ENCODE assay signal across 8 mouse cellular contexts in genomic region chr9:58841655-58842054, GRCm38 (mm10). TPM values are rescaled to one million over a fixed set of nuclear protein-coding genes. Genes with fewer than 3 reads are reported as not detected.
A peak's percentile ranks its signal among the peaks of the same experiment; 100 is the strongest.
DNase-seq lines count a peak whose midpoint lies in the region.

No protein-coding gene starts in this region.

- H3K36me3 ChIP-seq in heart, embryonic 10.5 days = peaks cover 20% of the 10 kb centered on the region; the same call in 1 of the 2 replicates

- no peaks in the 10 kb centered on the region for H3K9me3 ChIP-seq in heart, embryonic 10.5 days

- 0 out of 2 replicates have a peak, but pooled peaks cover 6% of the 10 kb centered on the region for H3K27me3 ChIP-seq in heart, embryonic 10.5 days (ENCODE audit: insufficient read depth, poor library complexity, severe bottlenecking)

- no peak overlapping the region for H3K4me3 ChIP-seq in heart, embryonic 10.5 days

- peaks cover 78% of the 10 kb centered on the region for H3K4me1 ChIP-seq in heart, embryonic 10.5 days

- WGBS in heart, embryonic 10.5 days = 31% methylated on average over 6 of the region's 6 CpGs

- DNase-seq in heart, postnatal 4 days = peak; percentile 79
- no peak for DNase-seq in heart, embryonic 10.5 days (ENCODE audit: low spot score)
- DNase-seq in B cell, adult 2 months = peak; percentile 28 to 31
- DNase-seq in adrenal gland, postnatal 10 days = peak; percentile 87
- DNase-seq in gastrocnemius, postnatal 4 days (ENCODE audit: low spot score in 2 of 2) = peak; percentile 42 to 53
- peak; percentile 23 for DNase-seq in lung, postnatal 36 days
- no peak for DNase-seq in left cerebral cortex, adult 18-20 months (ENCODE audit: low spot score in 2 of 2)
- DNase-seq in MN1 (ENCODE audit: low spot score) = no peak

- no peak overlapping the region for H3K27ac ChIP-seq in heart, embryonic 10.5 days

RNA-seq across cellular contexts. Expression of gene Hcn4, which starts 18.4 kb away (rescaled TPM):
- 10 to 100 TPM; 11.6 to 12.5 TPM for total RNA-seq in heart, postnatal 4 days (2021)
- polyA plus RNA-seq in heart, embryonic 10.5 days (2016; fragmentation: Nextera tagmentation; extraction: Ambion mirVana) = 3.0 and 3.8 TPM in 2 replicates
- 1 to 10 TPM in 1 of 2 experiments, under 1 TPM in 1; 0.66 to 1.3 TPM for total RNA-seq in adrenal gland, postnatal 10 days (2021)
- under 1 TPM; 0.17 to 0.23 TPM for total RNA-seq in gastrocnemius, postnatal 4 days (2021)
- 1 to 10 TPM; 5.2 to 6.3 TPM for total RNA-seq in left cerebral cortex, adult 18-20 months (2021)

Comparison
In these comparisons a context has a peak if more than half of its experiments do, and no peak if none do; other contexts are left out.
1. DNase-seq: peak in heart, postnatal 4 days (single experiment), B cell, adult 2 months (2 of 2), adrenal gland, postnatal 10 days (single experiment), gastrocnemius, postnatal 4 days (2 of 2) and lung, postnatal 36 days (single experiment); none in heart, embryonic 10.5 days (single experiment), left cerebral cortex, adult 18-20 months (0 of 2) and MN1 (single experiment).